Mouse (Mus musculus): ENCODE data around the gene Sec16b. TPM values are rescaled to one million over a fixed set of nuclear protein-coding genes. Genes with fewer than 3 reads are reported as not detected.

Gene Sec16b
- 47.1 TPM for polyA plus RNA-seq (2014; fragmentation: Illumina TruSeq; extraction: RNeasy Lipid Tissue Mini Kit (QIAGEN cat#74804); ENCODE audit: low replicate concordance)

DNA sequence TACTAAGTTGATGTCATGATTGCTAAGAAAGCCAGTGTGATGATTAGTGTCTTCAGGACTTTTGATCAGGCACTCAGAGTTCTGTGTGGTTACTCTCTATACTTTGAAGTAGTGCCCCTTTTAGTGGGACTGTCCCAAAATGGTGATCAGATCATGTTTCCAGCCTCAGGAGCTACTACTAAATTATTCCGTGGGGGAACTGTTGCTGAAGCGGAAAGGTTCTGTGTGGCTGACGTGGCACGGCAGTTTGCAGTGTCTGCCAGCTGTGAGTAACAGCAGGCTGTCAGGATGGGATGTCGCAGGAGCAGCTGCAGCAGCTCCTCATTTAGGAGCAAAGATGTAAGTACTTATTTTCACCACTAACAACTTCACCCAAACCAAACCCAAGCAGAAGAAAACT is at the start of gene Sec16b:
Gene Sec16b (plus strand): TSS at position 207 of the 400 bp plus-strand sequence.

DNA sequence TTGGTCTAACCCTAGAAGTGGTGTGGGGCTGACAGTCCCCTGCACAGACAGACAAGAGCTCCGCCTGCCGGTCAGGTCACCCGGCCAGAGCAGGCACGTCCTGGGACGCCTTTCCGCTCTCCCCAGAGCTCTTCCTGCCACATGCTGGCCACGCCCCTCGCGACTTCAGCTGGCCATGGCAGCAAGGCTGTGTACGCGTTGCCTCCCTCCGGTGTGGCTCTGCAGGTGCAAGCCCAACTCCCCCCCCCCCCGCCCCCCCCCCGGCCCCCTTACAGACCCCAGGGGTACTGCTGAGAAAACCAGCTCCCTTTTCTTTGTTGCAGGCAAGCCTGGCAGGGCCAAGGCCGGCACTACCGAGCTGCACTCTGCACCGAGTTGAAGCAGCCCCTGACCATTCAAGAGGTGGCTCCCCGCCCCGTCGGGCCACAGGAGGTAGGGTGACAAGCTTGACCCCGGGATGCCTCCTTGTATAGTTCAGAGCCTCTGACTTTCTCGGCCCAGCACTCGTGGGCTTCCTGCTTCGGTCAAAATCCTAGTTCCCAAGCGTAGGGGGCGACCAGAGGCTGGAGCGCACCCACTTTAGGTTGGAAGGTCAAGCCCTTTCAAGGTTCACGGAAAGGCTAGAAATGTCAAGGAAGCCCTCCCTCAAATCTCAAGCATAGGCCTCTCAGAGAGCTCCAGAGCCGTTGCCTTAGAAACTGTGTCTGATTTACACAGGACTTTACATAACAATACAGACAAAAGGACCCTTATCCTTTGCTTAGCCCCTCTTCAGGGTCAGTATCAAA is 47.9 kb upstream of the Sec16b start, which contains the start of gene Cryzl2:
Gene Cryzl2 (plus strand): TSS at position 157 of the 788 bp plus-strand sequence.

Other genes with a start within 250 kb of the Sec16b start
- 7.2 TPM for gene Rasal2, start 94.1 kb upstream of the Sec16b start, polyA plus RNA-seq (2014; fragmentation: Illumina TruSeq; extraction: RNeasy Lipid Tissue Mini Kit (QIAGEN cat#74804); ENCODE audit: low replicate concordance)
- gene Cryzl2, start 48.2 kb upstream of the Sec16b start, polyA plus RNA-seq (2014; fragmentation: Illumina TruSeq; extraction: RNeasy Lipid Tissue Mini Kit (QIAGEN cat#74804); ENCODE audit: low replicate concordance): 2.0 TPM